Mouse (Mus musculus): ENCODE measurements around the gene Crip1. TPM values are rescaled to one million over a fixed set of nuclear protein-coding genes. Genes with fewer than 3 reads are reported as not detected.

Crip1 gene
- total and polyA plus RNA-seq, 2 experiments from 2014 or later: 15.4 to 35.8 TPM

- H3K9ac ChIP-seq (replicated peaks; ENCODE audit: low read length): no peak overlapping the region
- H3K4me1 ChIP-seq (ENCODE audit: insufficient read depth, low read length): no peaks in the 10 kb centered on the region
- TF ChIP-seq CTCF (IDR thresholded peaks at IDR 0.05; ENCODE audit: low read depth): no peak
- H3K27ac ChIP-seq: no peak overlapping the region
- H3K27me3 ChIP-seq (ENCODE audit: insufficient read depth, low read length): no peaks in the 10 kb centered on the region
- H3K4me2 ChIP-seq (ENCODE audit: low read depth, low read length): no peak overlapping the region
- no peaks in the 10 kb centered on the region for H3K36me3 ChIP-seq (ENCODE audit: insufficient read depth, low read length)
- no peak overlapping the region for H3K4me3 ChIP-seq (ENCODE audit: low read length)
- DNase-seq (ENCODE audit: low spot score) (no peak), ATAC-seq (no peak)
- no peaks in the 10 kb centered on the region for H3K9me3 ChIP-seq (ENCODE audit: low read length)
- WGBS: 93% methylated on average over 18 of the region's 18 CpGs
Measured at GRCm38 (mm10) chr12:113176960-113177725, 31.0 kb downstream of the Crip1 start.

DNA sequence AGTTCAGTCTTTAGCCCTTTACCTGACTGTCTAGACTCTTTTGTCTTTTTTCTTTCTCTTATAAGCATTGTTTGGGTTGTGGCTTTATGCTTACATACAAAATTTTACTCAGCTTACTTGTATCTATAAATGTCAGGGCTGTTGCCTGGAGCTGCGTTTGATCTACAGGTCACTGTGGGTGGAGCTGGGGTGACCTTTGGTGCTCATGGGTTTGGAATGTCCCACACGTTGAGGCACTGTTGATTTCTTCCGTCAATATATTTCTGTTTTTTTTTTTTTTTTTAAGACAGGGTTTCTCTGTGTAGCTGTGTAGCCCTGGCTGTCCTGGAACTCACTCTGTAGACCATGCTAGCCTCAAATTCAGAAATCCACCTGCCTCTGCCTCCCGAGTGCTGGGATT, 34.9 kb downstream of the Crip1 start:
- WGBS: 73% methylated on average over 4 of the region's 4 CpGs
- Histone ChIP-seq H3K27me3 (ENCODE audit: insufficient read depth, low read length) (no peaks in the 10 kb centered on the region), H3K9ac (replicated peaks; ENCODE audit: low read length) (no peak overlapping the region), H3K36me3 (ENCODE audit: insufficient read depth, low read length) (no peaks in the 10 kb centered on the region), H3K4me1 (ENCODE audit: insufficient read depth, low read length) (no peaks in the 10 kb centered on the region), H3K9me3 (ENCODE audit: low read length) (no peaks in the 10 kb centered on the region), H3K4me3 (ENCODE audit: low read length) (no peak overlapping the region), H3K27ac (no peak overlapping the region), H3K4me2 (ENCODE audit: low read depth, low read length) (no peak overlapping the region)
- no peak for ATAC-seq
- no peak for DNase-seq (ENCODE audit: low spot score)
- no peak for TF ChIP-seq CTCF (IDR thresholded peaks at IDR 0.05; ENCODE audit: low read depth)

DNA sequence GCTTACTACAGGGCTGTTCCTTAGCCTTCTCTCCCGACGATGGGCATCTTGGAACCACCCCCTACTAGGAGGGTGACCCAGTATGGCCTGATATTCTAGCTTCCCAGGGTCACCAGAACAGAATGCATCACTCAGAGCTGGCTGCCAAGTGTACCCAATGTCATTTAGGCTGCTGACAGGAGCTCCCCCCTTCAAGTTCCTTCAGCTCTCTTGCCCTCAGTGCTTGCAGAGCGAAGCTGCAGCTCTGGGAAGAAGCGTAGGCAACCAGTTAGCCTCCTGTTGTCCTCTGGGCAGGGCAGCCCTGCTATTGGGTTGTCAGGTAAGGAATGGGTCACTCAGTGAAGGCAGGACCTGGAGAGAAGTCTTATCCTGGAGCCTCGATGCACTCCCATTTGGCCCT, 38.8 kb downstream of the Crip1 start:
- H3K4me3 ChIP-seq (ENCODE audit: low read length): no peak overlapping the region
- H3K36me3 ChIP-seq (ENCODE audit: insufficient read depth, low read length): peaks cover 5% of the 10 kb centered on the region; the same call in 1 of the 2 replicates
- peak overlapping the region; percentile 88; the same call in 1 of the 2 replicates for H3K9ac ChIP-seq (replicated peaks; ENCODE audit: low read length)
- ATAC-seq (no peak), DNase-seq (ENCODE audit: low spot score) (no peak)
- whole genome bisulfite sequencing: 65% methylated on average over 5 of the region's 5 CpGs
- H3K4me2 ChIP-seq (ENCODE audit: low read depth, low read length): peak overlapping the region; percentile 91
- peaks cover 10% of the 10 kb centered on the region for H3K4me1 ChIP-seq (ENCODE audit: insufficient read depth, low read length)
- H3K9me3 ChIP-seq (ENCODE audit: low read length): no peaks in the 10 kb centered on the region
- H3K27ac ChIP-seq: peak overlapping the region; percentile 82; the same call in 1 of the 2 replicates
- no peaks in the 10 kb centered on the region for H3K27me3 ChIP-seq (ENCODE audit: insufficient read depth, low read length)
- TF ChIP-seq CTCF (IDR thresholded peaks at IDR 0.05; ENCODE audit: low read depth): no peak

- peak within 1 kb of the TSS; percentile 88 for H3K9ac ChIP-seq (replicated peaks; ENCODE audit: low read length)
- DNase-seq (ENCODE audit: low spot score) (peak; percentile 67), ATAC-seq (peak; percentile 52)
- no peaks in the 10 kb centered on the region for H3K27me3 ChIP-seq (ENCODE audit: insufficient read depth, low read length)
- under 1% methylated on average over 57 of the region's 63 CpGs for WGBS
- H3K4me3 ChIP-seq (ENCODE audit: low read length): peak within 1 kb of the TSS; percentile 74
- H3K4me1 ChIP-seq (ENCODE audit: insufficient read depth, low read length): peaks cover 10% of the 10 kb centered on the region
- TF ChIP-seq CTCF (IDR thresholded peaks at IDR 0.05; ENCODE audit: low read depth): no peak
- H3K4me2 ChIP-seq (ENCODE audit: low read depth, low read length): peak within 1 kb of the TSS; percentile 91
- H3K9me3 ChIP-seq (ENCODE audit: low read length): no peaks in the 10 kb centered on the region
- H3K27ac ChIP-seq: peak within 1 kb of the TSS; percentile 82
- peaks cover 10% of the 10 kb centered on the region; the same call in 1 of the 2 replicates for H3K36me3 ChIP-seq (ENCODE audit: insufficient read depth, low read length)
Measured at GRCm38 (mm10) chr12:113185442-113186291, 39.6 kb downstream of the Crip1 start, which contains the start of gene Tmem121. Gene Tmem121 (plus strand): TSS chr12:113185930.

DNA sequence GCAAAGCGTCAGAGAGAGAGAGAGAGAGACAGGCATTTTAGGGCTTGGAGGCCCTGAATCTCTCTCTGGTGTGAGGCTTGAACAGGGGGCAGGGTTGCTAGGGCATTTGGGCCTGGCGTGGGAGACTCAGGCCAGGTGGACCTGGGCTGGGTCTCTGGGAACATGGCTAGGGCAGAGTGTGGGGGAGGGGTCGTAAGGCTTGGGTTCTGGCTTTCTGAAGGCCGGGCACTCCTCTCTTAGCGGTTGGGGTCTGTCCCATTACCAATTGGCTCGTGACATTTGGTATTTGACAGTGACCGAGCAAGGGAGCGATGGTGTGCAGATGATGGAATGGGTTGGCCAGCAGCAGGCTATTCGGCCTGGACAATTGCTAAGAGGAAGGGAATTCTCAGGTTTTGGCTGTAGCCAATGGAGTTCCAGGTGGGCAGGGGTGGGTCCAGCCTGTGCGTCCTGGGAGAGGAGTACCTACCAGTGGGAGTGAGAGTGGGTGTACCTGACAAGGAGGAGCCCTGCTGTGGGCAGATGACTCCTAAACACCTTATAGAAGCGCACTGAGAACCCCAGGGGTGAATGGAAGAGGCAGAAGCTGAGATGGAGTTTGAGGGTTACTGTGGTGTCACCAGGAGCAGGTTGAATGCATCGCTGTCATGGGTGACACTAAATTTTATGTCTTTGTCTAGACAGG, 40.4 kb downstream of the Crip1 start:
- peak overlapping the region; percentile 82 for H3K27ac ChIP-seq
- DNase-seq (ENCODE audit: low spot score): peak; percentile 13
- WGBS: 31% methylated on average over 12 of the region's 12 CpGs
- ATAC-seq: peak; percentile 5; the same call in 1 of the 2 replicates
- H3K4me3 ChIP-seq (ENCODE audit: low read length): peak overlapping the region; percentile 74
- peaks cover 10% of the 10 kb centered on the region for H3K4me1 ChIP-seq (ENCODE audit: insufficient read depth, low read length)
- peak overlapping the region; percentile 91 for H3K4me2 ChIP-seq (ENCODE audit: low read depth, low read length)
- peak overlapping the region; percentile 88 for H3K9ac ChIP-seq (replicated peaks; ENCODE audit: low read length)
- no peak for TF ChIP-seq CTCF (IDR thresholded peaks at IDR 0.05; ENCODE audit: low read depth)
- peaks cover 10% of the 10 kb centered on the region; the same call in 1 of the 2 replicates for H3K36me3 ChIP-seq (ENCODE audit: insufficient read depth, low read length)
- H3K27me3 ChIP-seq (ENCODE audit: insufficient read depth, low read length): no peaks in the 10 kb centered on the region
- no peaks in the 10 kb centered on the region for H3K9me3 ChIP-seq (ENCODE audit: low read length)

GRCm38 (mm10) chr12:113187011-113187375, 40.9 kb downstream of the Crip1 start:
- ATAC-seq: no peak

More at GRCm38 (mm10) chr12:113187011-113187375, 40.9 kb downstream of the Crip1 start:
- Histone ChIP-seq H3K4me1 (ENCODE audit: insufficient read depth, low read length) (peaks cover 10% of the 10 kb centered on the region), H3K9me3 (ENCODE audit: low read length) (no peaks in the 10 kb centered on the region), H3K9ac (replicated peaks; ENCODE audit: low read length) (peak overlapping the region; percentile 88), H3K27me3 (ENCODE audit: insufficient read depth, low read length) (no peaks in the 10 kb centered on the region), H3K27ac (peak overlapping the region; percentile 82), H3K36me3 (ENCODE audit: insufficient read depth, low read length) (peaks cover 10% of the 10 kb centered on the region; the same call in 1 of the 2 replicates), H3K4me2 (ENCODE audit: low read depth, low read length) (peak overlapping the region; percentile 91), H3K4me3 (ENCODE audit: low read length) (peak overlapping the region; percentile 74)
- DNase-seq (ENCODE audit: low spot score): no peak
- WGBS: 41% methylated on average over 4 of the region's 4 CpGs
- no peak for TF ChIP-seq CTCF (IDR thresholded peaks at IDR 0.05; ENCODE audit: low read depth)

Data from hindbrain, postnatal 0 days (tissue).